Mouse (Mus musculus): ENCODE measurements at regions not wholly inside any gene's neighbourhood (a gene's known extent, or its start where the extent isn't known, plus 50 kb on each side); places are given as distances from the start of the nearest gene placed in this dataset.
"Not testable (repeated sequence)": the region's sequence is repeated elsewhere in the genome, so short reads cannot be mapped to it uniquely, and the experiment has no call there.

- DNase-seq (ENCODE audit: low read depth): peak; percentile 3
- TF ChIP-seq CTCF (IDR thresholded peaks at IDR 0.05; ENCODE audit: borderline replicate concordance, extremely low read depth, insufficient read depth, insufficient read length) (no peak), POLR2A (IDR thresholded peaks at IDR 0.05; ENCODE audit: borderline replicate concordance, extremely low read depth, insufficient read depth, insufficient read length, poor library complexity, severe bottlenecking) (no peak)
These were observed 375.6 kb downstream of the Efhb start for GRCm38 (mm10) chr17:53087516-53087915.

- TF ChIP-seq CTCF (IDR thresholded peaks at IDR 0.05; ENCODE audit: borderline replicate concordance, extremely low read depth, insufficient read depth, insufficient read length) (no peak), POLR2A (IDR thresholded peaks at IDR 0.05; ENCODE audit: borderline replicate concordance, extremely low read depth, insufficient read depth, insufficient read length, poor library complexity, severe bottlenecking) (no peak)
- no peak for DNase-seq (ENCODE audit: low read depth)
These were observed 380.9 kb downstream of the Efhb start for GRCm38 (mm10) chr17:53082205-53082604.

- DNase-seq (ENCODE audit: low read depth): not testable (repeated sequence)
These were observed 383.8 kb downstream of the Efhb start for GRCm38 (mm10) chr17:53079281-53079680.

- no peak for TF ChIP-seq CTCF (IDR thresholded peaks at IDR 0.05; ENCODE audit: borderline replicate concordance, extremely low read depth, insufficient read depth, insufficient read length)
- TF ChIP-seq POLR2A (IDR thresholded peaks at IDR 0.05; ENCODE audit: borderline replicate concordance, extremely low read depth, insufficient read depth, insufficient read length, poor library complexity, severe bottlenecking): no peak
- DNase-seq (ENCODE audit: low read depth): peak; percentile 8
These were observed 401.4 kb downstream of the Efhb start for GRCm38 (mm10) chr17:53061733-53062132.
